Mouse (Mus musculus) kidney, adult 2 months (tissue): ENCODE measurements around the gene Utrn.

Source experiments
- CTCF ChIP-seq: fragments of 200-500 bp; conservative IDR thresholded peaks from 2 replicates; pipeline ENCODE4 v1.5.1; 2011; ENCODE audit warnings: low read depth, mild to moderate bottlenecking, control low read depth, low read length, moderate library complexity, mixed read lengths; ENCODE audit not compliant: insufficient read depth, insufficient read length
- POLR2A ChIP-seq: fragments of 200-500 bp; IDR thresholded peaks from one replicate; pipeline ENCODE4 v1.6.1; 2011; ENCODE audit warnings: low read depth, low read length, control low read depth

GRCm38 (mm10) chr10:12860331-12860730 lies 8.8 kb downstream of the Utrn start:
- TF ChIP-seq CTCF (no peak), POLR2A (no peak)
